24 mouse cellular contexts compared by ENCODE assay signal in genomic region chr4:137210525-137210924, GRCm38 (mm10).
A peak's percentile ranks its signal among the peaks of the same experiment; 100 is the strongest.
DNase-seq lines count a peak whose midpoint lies in the region; ATAC-seq and TF ChIP-seq lines count a peak whose summit lies in the region.
"Had no signal": no experiment of that assay in that cellular context is flagged by ENCODE, and none has a peak within 500 bp of the region (broad histone marks: within the 10 kb centered on the region; RNA-seq: fewer than 3 reads in every experiment).

No protein-coding gene starts in this region.

- H3K9me3 ChIP-seq in liver, postnatal 0 days (ENCODE audit: low read length): no peaks in the 10 kb centered on the region
- H3K9me3 ChIP-seq: embryonic facial prominence, embryonic 12.5 days; embryonic facial prominence, embryonic 15.5 days; heart, embryonic 12.5 days; heart, embryonic 15.5 days; hindbrain, embryonic 10.5 days; hindbrain, embryonic 13.5 days had no signal

- no peak overlapping the region for H3K9ac ChIP-seq in liver, adult 2 months (ENCODE audit: low read depth, low read length)
- H3K9ac ChIP-seq in liver, postnatal 0 days (replicated peaks): no peak overlapping the region
- H3K9ac ChIP-seq: embryonic facial prominence, embryonic 12.5 days; embryonic facial prominence, embryonic 15.5 days; heart, embryonic 12.5 days; heart, embryonic 15.5 days; hindbrain, embryonic 13.5 days had no signal

- no peak overlapping the region for H3K4me3 ChIP-seq in liver, adult 2 months (ENCODE audit: insufficient read depth, low read depth, low read length)
- no peak overlapping the region for H3K4me3 ChIP-seq in liver, postnatal 0 days (ENCODE audit: low read depth, low read length)
- H3K4me3 ChIP-seq: embryonic facial prominence, embryonic 12.5 days; embryonic facial prominence, embryonic 15.5 days; heart, embryonic 12.5 days; heart, embryonic 15.5 days; hindbrain, embryonic 10.5 days; hindbrain, embryonic 13.5 days had no signal

- TF ChIP-seq EP300 in liver, postnatal 0 days (IDR thresholded peaks at IDR 0.05; ENCODE audit: low read depth): no peak

- no peaks in the 10 kb centered on the region for H3K79me2 ChIP-seq in liver, adult 2 months (ENCODE audit: control insufficient read depth, insufficient read depth, low read length)

- DNase-seq in liver, adult 2 months (ENCODE audit: extremely low read depth, low read depth, low spot score): peak; percentile 13
- no peak for DNase-seq in liver, postnatal 0 days
- peak; percentile 27 for DNase-seq in urinary bladder, postnatal 14 days (ENCODE audit: low spot score)
- no peak for DNase-seq in urinary bladder, postnatal 25 days (ENCODE audit: low spot score)
- DNase-seq in large intestine, adult 2 months (ENCODE audit: low read depth, low spot score): peak; percentile 4
- no peak for DNase-seq in layer of hippocampus, adult 11-12 months (ENCODE audit: low spot score)
- no peak for DNase-seq in cerebellum, postnatal 14 days
- DNase-seq in kidney, adult 9 months: no peak
- DNase-seq: adrenal gland, adult 8-10 months; adrenal gland, postnatal 25 days; cerebellum, adult 11-12 months; cerebellum, adult 8-10 months; gastrocnemius, postnatal 25 days; heart, adult 18-20 months; heart, postnatal 10 days; heart, postnatal 36 days had no signal

- no peaks in the 10 kb centered on the region for H3K4me1 ChIP-seq in liver, adult 2 months (ENCODE audit: control insufficient read depth, insufficient read depth, low read length)
- no peaks in the 10 kb centered on the region for H3K4me1 ChIP-seq in liver, postnatal 0 days (ENCODE audit: insufficient read depth)
- H3K4me1 ChIP-seq: embryonic facial prominence, embryonic 12.5 days had no signal

- no peak for TF ChIP-seq CTCF in liver, adult 2 months (IDR thresholded peaks at IDR 0.05; ENCODE audit: low read depth, low read length)
- TF ChIP-seq CTCF in liver, postnatal 0 days (IDR thresholded peaks at IDR 0.05; ENCODE audit: low read depth): no peak

- no peaks in the 10 kb centered on the region for H3K27me3 ChIP-seq in liver, adult 2 months (ENCODE audit: control insufficient read depth, insufficient read depth, low read length)
- 0 out of 2 replicates have a peak, but pooled peaks cover 5% of the 10 kb centered on the region for H3K27me3 ChIP-seq in liver, postnatal 0 days (ENCODE audit: insufficient read depth, low read length)
- H3K27me3 ChIP-seq: embryonic facial prominence, embryonic 12.5 days; embryonic facial prominence, embryonic 15.5 days had no signal

- no peak for ATAC-seq in liver, postnatal 0 days
- ATAC-seq: activated CD4-positive, CD25-positive, alpha-beta regulatory T cell, adult 4 months; forebrain, embryonic 14.5 days had no signal

- WGBS in liver, adult 2 months: 45% methylated on average over 4 of the region's 4 CpGs
- WGBS in liver, postnatal 0 days (ENCODE audit: insufficient replicate concordance): 65% methylated on average over 4 of the region's 4 CpGs
- 25% methylated on average over 4 of the region's 4 CpGs for WGBS in large intestine, adult 2 months

- H3K36me3 ChIP-seq in liver, adult 2 months (ENCODE audit: control insufficient read depth, insufficient read depth, low read length): no peaks in the 10 kb centered on the region
- no peaks in the 10 kb centered on the region for H3K36me3 ChIP-seq in liver, postnatal 0 days (replicated peaks; ENCODE audit: insufficient read depth, low read length)
- H3K36me3 ChIP-seq: embryonic facial prominence, embryonic 12.5 days; embryonic facial prominence, embryonic 15.5 days; heart, embryonic 12.5 days; heart, embryonic 15.5 days; hindbrain, embryonic 10.5 days; hindbrain, embryonic 13.5 days had no signal

- no peak overlapping the region for H3K4me2 ChIP-seq in liver, postnatal 0 days (ENCODE audit: low read depth, low read length)
- H3K4me2 ChIP-seq: embryonic facial prominence, embryonic 12.5 days; embryonic facial prominence, embryonic 15.5 days; heart, embryonic 12.5 days; heart, embryonic 15.5 days; hindbrain, embryonic 13.5 days had no signal

- no peak for TF ChIP-seq POLR2A in liver, adult 2 months (IDR thresholded peaks at IDR 0.05; ENCODE audit: extremely low read depth, insufficient read depth, low read length)

- H3K27ac ChIP-seq in liver, adult 2 months (replicated peaks; ENCODE audit: insufficient read depth, low read depth, low read length): no peak overlapping the region
- H3K27ac ChIP-seq in liver, postnatal 0 days (ENCODE audit: low read depth): no peak overlapping the region
- H3K27ac ChIP-seq: embryonic facial prominence, embryonic 12.5 days; embryonic facial prominence, embryonic 15.5 days; heart, embryonic 15.5 days; hindbrain, embryonic 10.5 days; hindbrain, embryonic 13.5 days had no signal

Comparison
In these comparisons a context has a peak if more than half of its experiments do, and no peak if none do; other contexts are left out.
1. DNase-seq: peak in liver, adult 2 months (single experiment), urinary bladder, postnatal 14 days (single experiment) and large intestine, adult 2 months (single experiment); none in liver, postnatal 0 days (single experiment), urinary bladder, postnatal 25 days (single experiment), layer of hippocampus, adult 11-12 months (single experiment), cerebellum, postnatal 14 days (0 of 2) and kidney, adult 9 months (single experiment).